Mouse (Mus musculus) forebrain, postnatal 0 days (tissue): ENCODE data around the gene Mucl3. TPM values are rescaled to one million over a fixed set of nuclear protein-coding genes. Genes with fewer than 3 reads are reported as not detected.

Source experiments
- ATAC-seq: fragments of 200-750 bp; cut with Nextera tagmentation; 2 replicates; pipeline ENCODE4 v1.8.0; 2017; ENCODE audit warnings: mild to moderate bottlenecking, moderate library complexity
- DNase-seq: peaks from one replicate; pipeline ENCODE4 v3.0.0-alpha.2; 2015
- H3K27ac ChIP-seq: fragments of 300-500 bp; sonication (generic); 2 replicates; pipeline ENCODE4 v1.5.1; 2014; ENCODE audit warnings: low read depth, mild to moderate bottlenecking, antibody characterized with exemption, low read length, moderate library complexity, mixed read lengths
- H3K27me3 ChIP-seq: fragments of 300-500 bp; sonication (generic); 2 replicates; pipeline ENCODE4 v1.6.1; 2014; ENCODE audit warnings: mild to moderate bottlenecking, low read length, mixed read lengths; ENCODE audit not compliant: insufficient read depth
- H3K36me3 ChIP-seq: fragments of 300-500 bp; sonication (generic); 2 replicates; pipeline ENCODE4 v1.6.1; 2014; ENCODE audit warnings: mild to moderate bottlenecking, moderate library complexity; ENCODE audit not compliant: insufficient read depth
- H3K4me1 ChIP-seq: fragments of 300-500 bp; sonication (generic); 2 replicates; pipeline ENCODE4 v1.6.1; 2014; ENCODE audit warnings: antibody characterized with exemption; ENCODE audit not compliant: insufficient read depth
- H3K4me2 ChIP-seq: fragments of 300-500 bp; sonication (generic); 2 replicates; pipeline ENCODE4 v1.6.1; 2014; ENCODE audit warnings: low read depth, mild to moderate bottlenecking, moderate library complexity
- H3K4me3 ChIP-seq: fragments of 300-500 bp; sonication (generic); 2 replicates; pipeline ENCODE4 v1.5.1; 2014; ENCODE audit warnings: low read depth, low read length, mixed read lengths
- H3K9ac ChIP-seq: fragments of 300-500 bp; sonication (generic); 2 replicates; pipeline ENCODE4 v1.6.1; 2014; ENCODE audit warnings: mild to moderate bottlenecking
- H3K9me3 ChIP-seq: fragments of 300-500 bp; sonication (generic); 2 replicates; pipeline ENCODE4 v1.6.1; 2016; ENCODE audit warnings: low read length
- CTCF ChIP-seq: sonication (generic); IDR thresholded peaks from 2 replicates; pipeline ENCODE4 v1.5.1; 2016; ENCODE audit warnings: antibody characterized with exemption, control low read depth, low read depth
- WGBS: fragments of 180-500 bp; shearing (Covaris S2); extraction: QIAGEN DNeasy Blood & Tissue Kit; methylation state at CpG from one replicate; pipeline ENCODE4 v1.1.7; 2014; 5-methylcytosine and 5-hydroxymethylcytosine counted together
- polyA plus RNA-seq: library from polyadenylated mRNA; unstranded; fragments of >200 nt; fragmentation: Nextera tagmentation; extraction: Ambion mirVana; gene quantifications from 2 replicates; pipeline ENCODE4 v1.2.1, GENCODE M21; 2015
- total RNA-seq: library from RNA; depleted of rRNA; stranded (reverse); fragments of >200 nt; gene quantifications from 2 replicates; pipeline ENCODE4 v1.2.3, GENCODE M21; 2014

Gene Mucl3
- total and polyA plus RNA-seq, 2 experiments from 2014 or later, result not detected

DNA sequence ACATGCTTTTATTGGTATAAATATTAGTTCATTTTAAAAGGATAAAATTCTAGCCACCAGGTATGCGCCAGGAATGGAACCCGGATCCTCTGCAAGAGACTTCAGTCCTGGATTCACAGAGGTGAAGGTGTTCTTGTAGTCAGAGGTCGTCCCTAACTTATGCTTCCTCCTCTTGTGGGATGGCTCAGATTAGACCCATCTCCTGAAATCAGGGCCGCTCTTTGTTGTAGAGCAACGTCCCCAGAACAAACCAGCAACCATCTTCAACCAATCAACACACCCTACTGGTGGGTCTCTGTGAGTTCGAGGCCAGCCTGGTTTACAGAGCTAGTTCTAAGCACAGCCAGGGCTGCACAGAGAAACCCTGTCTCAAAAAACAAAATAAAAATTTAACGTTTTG is 49.0 kb downstream of the Mucl3 start:
- Histone ChIP-seq H3K4me3 (no peak overlapping the region), H3K9ac (no peak overlapping the region), H3K9me3 (no peaks in the 10 kb centered on the region), H3K4me2 (no peak overlapping the region), H3K36me3 (no peaks in the 10 kb centered on the region), H3K4me1 (no peaks in the 10 kb centered on the region), H3K27ac (no peak overlapping the region), H3K27me3 (no peaks in the 10 kb centered on the region; the same call in 1 of the 2 replicates)
- ATAC-seq, result no peak
- WGBS, result 88% methylated on average over 7 of the region's 7 CpGs
- DNase-seq, result no peak
- no peak for TF ChIP-seq CTCF

DNA sequence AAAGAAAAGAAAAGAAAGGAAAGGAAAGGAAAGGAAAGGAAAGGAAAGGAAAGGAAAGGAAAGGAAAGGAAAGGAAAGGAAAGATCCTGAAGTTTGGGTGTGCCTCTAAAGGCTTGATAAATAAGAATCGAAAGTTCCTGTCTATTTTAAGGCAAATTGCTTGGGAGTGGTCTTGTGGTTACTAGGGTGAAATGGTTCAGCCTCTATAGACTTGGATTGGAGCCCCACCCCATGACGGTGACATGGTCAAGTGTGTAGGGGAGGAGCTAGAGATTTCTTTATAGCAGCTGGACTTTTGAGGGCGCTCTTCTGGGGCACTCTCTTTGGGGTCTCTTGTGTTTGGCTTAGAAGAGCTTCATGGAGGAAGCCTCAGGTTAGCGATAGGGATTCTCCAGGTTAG is 49.7 kb downstream of the Mucl3 start:
- Histone ChIP-seq H3K4me3 (no peak overlapping the region), H3K4me2 (no peak overlapping the region), H3K4me1 (no peaks in the 10 kb centered on the region), H3K9ac (no peak overlapping the region), H3K27me3 (no peaks in the 10 kb centered on the region; the same call in 1 of the 2 replicates), H3K9me3 (no peaks in the 10 kb centered on the region), H3K36me3 (no peaks in the 10 kb centered on the region), H3K27ac (no peak overlapping the region)
- WGBS, result 42% methylated on average over 4 of the region's 4 CpGs
- DNase-seq (no peak), ATAC-seq (no peak)
- no peak for TF ChIP-seq CTCF

DNA sequence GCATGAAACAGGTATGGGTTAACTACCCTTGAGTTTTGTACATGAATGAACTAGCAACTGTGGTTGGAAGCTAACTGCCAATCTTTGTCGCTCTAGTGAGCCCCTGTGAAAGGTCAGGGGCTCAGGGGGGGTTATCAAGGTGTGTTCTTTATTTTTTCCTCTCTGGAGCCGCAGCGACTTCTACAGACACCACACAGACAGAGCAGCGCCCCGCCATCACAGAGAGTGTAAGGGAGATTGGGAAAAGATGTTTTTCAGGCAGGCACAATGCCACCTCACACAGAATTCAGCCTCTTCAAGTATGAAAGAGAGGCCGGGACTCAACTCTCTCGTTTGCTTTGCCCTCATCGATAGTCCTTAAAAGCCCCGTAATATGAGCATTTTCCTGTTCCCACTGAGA is 51.4 kb downstream of the Mucl3 start:
- no peak overlapping the region for H3K9ac ChIP-seq
- 84% methylated on average over 9 of the region's 9 CpGs for WGBS
- no peak for TF ChIP-seq CTCF
- ATAC-seq (no peak), DNase-seq (no peak)
- no peak overlapping the region for H3K4me2 ChIP-seq
- no peak overlapping the region for H3K27ac ChIP-seq
- no peaks in the 10 kb centered on the region; the same call in 1 of the 2 replicates for H3K27me3 ChIP-seq
- no peaks in the 10 kb centered on the region for H3K9me3 ChIP-seq
- no peaks in the 10 kb centered on the region for H3K4me1 ChIP-seq
- H3K36me3 ChIP-seq, result no peaks in the 10 kb centered on the region
- no peak overlapping the region for H3K4me3 ChIP-seq

DNA sequence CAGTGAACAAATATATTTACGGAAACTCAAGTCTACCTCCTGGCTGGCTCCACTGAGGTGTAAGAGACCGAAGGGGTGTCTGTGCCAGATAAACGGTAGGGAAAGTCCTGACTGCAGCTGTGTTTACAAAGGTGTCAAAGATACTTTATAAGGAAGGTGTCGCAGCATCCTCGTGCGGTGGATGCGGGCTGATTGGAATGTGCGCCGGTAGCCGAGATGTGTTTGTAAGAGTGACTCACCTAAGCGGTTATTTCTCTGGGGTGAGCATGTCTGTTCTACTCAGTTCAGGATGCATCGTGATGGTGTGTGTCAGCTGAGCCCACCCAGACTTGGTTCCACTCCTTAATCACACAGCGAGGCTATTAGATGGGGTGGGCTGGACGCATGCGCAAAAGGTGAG is 51.8 kb downstream of the Mucl3 start:
- Histone ChIP-seq H3K36me3 (no peaks in the 10 kb centered on the region), H3K9me3 (no peaks in the 10 kb centered on the region), H3K4me1 (no peaks in the 10 kb centered on the region), H3K27ac (peak overlapping the region; percentile 62; the same call in 1 of the 2 replicates), H3K4me2 (no peak overlapping the region), H3K9ac (no peak overlapping the region), H3K27me3 (no peaks in the 10 kb centered on the region; the same call in 1 of the 2 replicates), H3K4me3 (no peak overlapping the region)
- DNase-seq (no peak), ATAC-seq (no peak)
- 91% methylated on average over 15 of the region's 15 CpGs for WGBS
- TF ChIP-seq CTCF, result no peak

DNA sequence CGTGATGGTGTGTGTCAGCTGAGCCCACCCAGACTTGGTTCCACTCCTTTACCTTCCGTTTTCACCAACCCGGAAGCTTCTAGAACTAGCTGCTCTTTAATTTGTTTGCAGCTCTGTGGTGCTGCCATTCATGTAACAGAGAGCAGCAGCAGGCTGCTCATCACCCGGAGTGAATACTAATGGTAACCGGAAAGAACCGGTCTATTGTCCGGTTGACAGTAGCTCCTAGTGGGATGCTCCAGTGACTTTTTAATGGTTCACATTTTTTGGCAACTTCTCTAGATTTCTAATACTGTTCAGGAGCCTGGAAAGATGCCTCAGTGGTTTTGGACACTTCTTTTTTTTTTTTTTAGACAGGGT is 52.3 kb downstream of the Mucl3 start:
- 56% methylated on average over 7 of the region's 7 CpGs for WGBS
- no peak overlapping the region for H3K4me3 ChIP-seq
- H3K9ac ChIP-seq, result no peak overlapping the region
- H3K4me1 ChIP-seq, result no peaks in the 10 kb centered on the region
- H3K36me3 ChIP-seq, result no peaks in the 10 kb centered on the region
- peak overlapping the region; percentile 62 for H3K27ac ChIP-seq
- no peak for ATAC-seq
- no peak for DNase-seq
- no peaks in the 10 kb centered on the region; the same call in 1 of the 2 replicates for H3K27me3 ChIP-seq
- TF ChIP-seq CTCF, result no peak
- H3K4me2 ChIP-seq, result peak overlapping the region; percentile 15; the same call in 1 of the 2 replicates
- H3K9me3 ChIP-seq, result no peaks in the 10 kb centered on the region

DNA sequence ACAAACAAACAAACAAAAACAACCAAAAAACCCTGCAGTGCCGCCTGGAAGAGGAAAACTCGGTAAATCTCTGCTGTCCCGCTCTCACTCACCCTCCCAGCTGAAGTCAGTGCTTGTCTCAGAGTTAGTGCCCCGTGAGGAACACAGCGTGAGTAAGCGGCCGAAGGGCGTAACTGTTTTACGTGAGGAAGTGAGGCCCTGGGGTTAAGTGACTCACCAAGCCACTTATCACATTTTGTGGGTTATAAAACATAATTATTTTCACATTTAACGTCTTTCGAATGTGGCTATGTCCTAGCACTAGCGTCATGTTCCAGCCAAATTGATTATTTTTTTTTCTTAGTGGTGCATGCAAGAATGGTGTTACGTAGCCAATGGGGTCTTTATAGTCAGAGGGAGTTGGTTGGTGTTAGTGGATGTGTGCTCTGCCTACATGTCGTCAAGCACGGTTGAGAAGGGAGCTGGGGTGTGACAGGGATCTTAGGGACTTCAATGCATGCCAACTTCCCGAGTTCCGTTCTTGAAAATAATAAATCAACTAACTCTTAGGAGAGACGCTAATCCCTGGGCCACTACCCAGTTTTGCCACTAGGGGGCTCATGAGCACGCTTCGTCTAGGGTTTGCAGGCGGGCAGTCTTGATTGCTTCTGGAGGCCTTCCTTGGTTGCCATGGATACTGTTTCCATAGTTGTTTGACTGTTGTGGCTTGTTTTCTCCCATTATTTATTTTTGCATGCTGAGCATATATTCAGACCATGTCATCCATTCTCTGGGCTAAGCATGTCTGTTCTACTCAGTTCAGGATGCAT is 52.9 kb downstream of the Mucl3 start:
- WGBS, result 59% methylated on average over 21 of the region's 21 CpGs
- Histone ChIP-seq H3K4me3 (no peak overlapping the region), H3K9me3 (no peaks in the 10 kb centered on the region), H3K27ac (peak overlapping the region; percentile 62), H3K36me3 (no peaks in the 10 kb centered on the region), H3K27me3 (no peaks in the 10 kb centered on the region; the same call in 1 of the 2 replicates), H3K9ac (no peak overlapping the region), H3K4me1 (no peaks in the 10 kb centered on the region), H3K4me2 (peak overlapping the region; percentile 15; the same call in 1 of the 2 replicates)
- DNase-seq (peak; percentile 92), ATAC-seq (peak; percentile 92)
- peak; percentile 94 for TF ChIP-seq CTCF

DNA sequence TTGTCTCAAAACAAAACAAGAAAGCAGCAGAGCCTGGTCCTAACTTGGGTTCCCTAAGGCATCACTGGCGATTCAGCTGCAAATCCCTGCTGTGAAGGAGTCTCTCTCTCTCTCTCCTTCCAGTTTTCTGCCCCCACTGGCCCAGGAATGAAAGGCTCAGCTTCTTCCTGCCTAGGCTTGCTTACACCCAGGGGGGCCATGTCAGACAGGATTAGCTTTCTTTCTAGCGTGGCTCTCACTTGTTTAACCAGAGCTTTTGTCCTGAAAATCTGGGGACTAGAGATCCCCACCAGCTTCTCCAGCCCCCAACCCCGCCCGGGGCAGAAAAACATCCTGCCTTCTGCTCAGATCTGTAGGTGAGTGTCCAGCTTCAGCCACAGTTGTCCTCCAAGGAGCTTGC is 55.1 kb downstream of the Mucl3 start:
- WGBS, result 13% methylated on average over 4 of the region's 4 CpGs
- H3K4me2 ChIP-seq, result no peak overlapping the region
- H3K4me1 ChIP-seq, result no peaks in the 10 kb centered on the region
- H3K36me3 ChIP-seq, result no peaks in the 10 kb centered on the region
- TF ChIP-seq CTCF, result no peak
- no peak overlapping the region for H3K9ac ChIP-seq
- DNase-seq (no peak), ATAC-seq (no peak)
- H3K27me3 ChIP-seq, result no peaks in the 10 kb centered on the region
- no peak overlapping the region for H3K4me3 ChIP-seq
- no peak overlapping the region for H3K27ac ChIP-seq
- no peaks in the 10 kb centered on the region for H3K9me3 ChIP-seq
